Mouse (Mus musculus) brain, adult 2 months (tissue): Measurements from ENCODE around the gene Wwox.

Source experiments
- DNase-seq: peaks from one replicate; pipeline ENCODE4 v3.0.0; 2011; ENCODE audit warnings: low read depth, low spot score

Wwox gene

GRCm38 (mm10) chr8:114599555-114599954, 160.1 kb downstream of the Wwox start:
- peak; percentile 10 for DNase-seq

DNA sequence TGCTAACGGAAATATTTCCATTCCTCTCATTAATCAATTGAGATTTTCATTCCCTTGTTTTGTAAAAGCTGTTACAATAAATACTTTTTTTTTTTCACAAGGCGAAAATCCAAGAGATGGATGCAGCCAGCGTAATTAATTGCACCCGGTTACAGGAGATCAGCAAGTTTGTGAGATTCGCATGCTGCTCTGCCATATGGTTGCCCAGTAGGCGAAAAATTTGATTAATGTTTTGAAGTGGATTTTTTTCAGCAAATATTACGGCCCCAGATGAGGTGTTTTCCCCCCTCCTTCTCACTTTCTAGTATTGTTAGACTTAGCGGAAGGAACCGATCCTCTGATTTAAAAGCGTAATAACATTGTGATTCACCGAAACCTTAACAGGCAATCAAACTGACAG, 160.7 kb downstream of the Wwox start:
- DNase-seq = peak; percentile 97

DNA sequence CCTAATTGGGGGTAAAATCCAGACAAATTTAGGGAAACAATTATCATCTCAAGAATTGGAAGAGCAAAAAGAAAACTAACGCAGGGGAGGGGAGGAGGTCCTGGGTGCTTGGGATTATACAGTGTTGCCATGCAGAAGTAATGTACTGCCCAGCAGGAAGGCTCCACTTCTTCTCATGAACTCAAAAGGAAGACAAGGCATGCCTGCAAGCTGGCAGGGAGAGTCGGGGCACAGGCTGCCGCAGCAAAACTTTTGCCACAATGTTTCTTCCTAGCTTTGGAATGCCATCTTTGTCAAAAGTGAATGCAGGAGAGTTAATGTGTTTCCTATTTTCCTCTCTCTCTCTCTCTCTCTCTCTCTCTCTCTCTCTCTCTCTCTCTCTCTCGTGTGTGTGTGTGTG, 163.6 kb downstream of the Wwox start:
- DNase-seq = no peak

DNA sequence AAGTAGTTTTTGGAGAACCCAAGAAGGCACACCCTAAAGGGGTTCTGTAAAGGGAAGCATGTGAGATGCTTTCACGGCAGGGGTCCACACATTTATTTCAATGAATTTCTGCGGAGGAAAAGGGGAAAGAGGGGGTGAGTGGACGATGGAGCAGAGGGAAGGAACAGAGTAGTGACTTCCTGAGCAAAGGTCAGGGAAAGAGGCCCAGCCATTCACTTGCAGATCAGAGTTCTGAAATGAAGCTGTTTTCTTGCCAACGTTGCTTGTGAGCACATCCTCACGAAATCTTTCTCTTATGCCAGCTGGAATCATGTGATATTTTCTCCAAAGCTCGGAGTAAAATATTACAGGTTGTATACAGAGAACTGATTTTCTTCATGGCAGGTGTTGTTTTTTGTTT, 164.1 kb downstream of the Wwox start:
- DNase-seq = peak; percentile 42

- DNase-seq = no peak
Observed at GRCm38 (mm10) chr8:114604315-114604714, 164.9 kb downstream of the Wwox start.

- DNase-seq = peak; percentile 21
Observed at GRCm38 (mm10) chr8:114605651-114606050, 166.2 kb downstream of the Wwox start.

DNA sequence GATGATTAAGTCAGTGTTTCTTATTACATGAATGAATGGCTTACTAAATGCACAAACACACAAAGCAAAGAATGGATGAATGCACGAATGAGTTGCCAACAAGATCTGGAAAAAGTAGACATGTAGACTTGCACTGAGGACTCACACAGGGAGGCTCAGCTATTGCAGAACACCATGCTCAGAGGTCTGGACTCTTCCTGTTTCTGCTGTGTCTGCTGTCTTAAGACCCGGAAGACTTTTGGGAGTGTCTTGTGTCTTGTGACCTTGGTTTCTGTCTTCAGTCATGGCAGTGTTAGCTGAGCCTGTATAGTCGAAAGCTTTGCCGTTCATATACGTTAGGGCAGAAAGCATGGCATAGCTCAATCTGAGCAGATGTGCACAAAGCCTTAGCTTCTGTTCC, 169.9 kb downstream of the Wwox start:
- no peak for DNase-seq

GRCm38 (mm10) chr8:114611075-114611474, 171.6 kb downstream of the Wwox start:
- no peak for DNase-seq

- DNase-seq = no peak
Observed at GRCm38 (mm10) chr8:114612091-114612490, 172.6 kb downstream of the Wwox start.

- no peak for DNase-seq
Observed at GRCm38 (mm10) chr8:114615413-114615812, 176.0 kb downstream of the Wwox start.

DNA sequence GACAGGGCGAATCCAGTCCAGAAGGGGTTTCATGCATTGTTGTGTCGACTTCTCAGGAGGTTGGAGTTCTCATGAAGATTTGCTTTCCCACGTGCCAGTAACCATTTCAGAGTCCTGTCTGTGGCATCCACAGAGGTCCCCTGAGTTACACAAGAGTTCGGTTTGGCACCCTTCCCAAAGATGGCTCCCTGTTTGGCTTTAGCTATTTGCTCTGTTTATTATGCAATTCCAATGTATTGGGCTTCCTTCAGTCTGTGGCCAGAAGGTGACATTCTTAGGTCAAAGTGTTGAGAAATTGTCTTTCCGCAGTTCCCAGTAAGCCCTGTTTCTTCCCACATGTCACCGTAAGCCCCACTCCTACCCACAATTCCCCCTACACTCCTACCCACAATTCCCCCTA, 176.5 kb downstream of the Wwox start:
- DNase-seq = no peak

DNA sequence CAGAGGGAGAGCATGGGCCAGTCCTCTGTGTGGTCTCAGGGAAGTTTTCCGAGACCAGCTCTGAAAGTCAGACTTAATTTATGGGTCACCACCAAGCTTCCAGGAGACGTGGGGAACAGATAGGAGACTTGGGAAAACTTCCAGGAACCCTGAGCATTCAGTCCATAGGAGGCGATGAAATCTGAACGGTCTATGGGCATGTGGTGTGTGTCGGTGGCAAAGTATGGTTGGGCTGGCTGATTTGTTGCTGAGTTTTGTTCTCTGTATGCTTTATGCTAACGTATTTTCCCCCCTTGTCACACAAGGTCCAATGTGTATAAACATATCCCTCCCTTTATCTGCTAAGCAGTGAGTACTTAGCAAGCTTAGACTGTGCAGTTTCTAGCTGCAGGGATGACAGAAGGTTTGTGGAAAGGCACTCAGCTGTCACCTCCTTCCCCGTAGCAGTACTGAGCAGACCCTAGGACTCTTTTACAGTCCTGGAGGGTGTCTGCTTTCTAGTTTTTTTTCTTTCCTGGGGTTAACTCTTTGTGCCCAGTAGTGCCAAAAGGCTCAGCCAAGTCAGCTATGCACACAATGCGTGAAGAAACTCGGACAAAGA, 179.6 kb downstream of the Wwox start:
- no peak for DNase-seq

DNA sequence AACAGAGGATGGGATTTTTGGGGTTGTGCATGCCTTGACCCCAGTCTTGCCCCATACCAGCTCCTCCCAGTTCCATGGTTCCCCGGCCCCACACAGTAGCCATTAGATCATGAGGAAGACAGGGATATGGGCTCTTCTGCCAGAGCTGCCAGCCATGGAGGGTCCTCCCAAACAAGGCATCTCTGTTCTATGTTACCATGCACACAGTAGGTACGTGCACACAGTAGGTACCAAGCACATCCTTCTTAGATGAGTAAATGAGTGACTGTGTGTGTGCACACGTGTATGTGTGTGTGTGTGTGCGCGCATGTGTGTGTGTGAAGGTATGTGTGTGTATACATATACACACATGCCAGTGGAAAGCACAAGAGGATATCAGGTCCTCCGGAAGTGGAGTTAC, 185.9 kb downstream of the Wwox start:
- no peak for DNase-seq

- DNase-seq = no peak
Observed at GRCm38 (mm10) chr8:114626897-114627296, 187.4 kb downstream of the Wwox start.

- DNase-seq = no peak
Observed at GRCm38 (mm10) chr8:114629719-114630118, 190.3 kb downstream of the Wwox start.

DNA sequence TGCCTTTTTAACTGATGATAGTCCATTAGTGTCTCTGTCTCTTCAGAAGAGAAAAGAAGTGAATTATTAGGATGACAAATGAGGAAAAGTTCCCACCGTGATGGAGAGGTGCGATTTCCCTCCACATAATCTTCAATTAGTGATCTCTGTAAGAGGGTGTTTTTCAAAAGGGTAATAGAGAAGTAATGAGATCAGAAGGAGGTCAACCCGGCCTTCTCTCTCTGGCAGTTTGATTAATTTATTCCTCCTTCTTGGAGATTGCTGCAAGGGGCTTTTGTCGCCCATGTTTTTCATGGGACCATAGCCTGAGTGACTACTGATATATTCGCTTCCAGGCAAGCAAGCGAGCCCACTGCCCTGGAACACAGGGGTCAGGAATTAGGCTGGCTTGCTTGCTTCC, 191.6 kb downstream of the Wwox start:
- no peak for DNase-seq

GRCm38 (mm10) chr8:114634151-114634550, 194.7 kb downstream of the Wwox start:
- no peak for DNase-seq

GRCm38 (mm10) chr8:114634669-114635410, 195.4 kb downstream of the Wwox start:
- no peak for DNase-seq

DNA sequence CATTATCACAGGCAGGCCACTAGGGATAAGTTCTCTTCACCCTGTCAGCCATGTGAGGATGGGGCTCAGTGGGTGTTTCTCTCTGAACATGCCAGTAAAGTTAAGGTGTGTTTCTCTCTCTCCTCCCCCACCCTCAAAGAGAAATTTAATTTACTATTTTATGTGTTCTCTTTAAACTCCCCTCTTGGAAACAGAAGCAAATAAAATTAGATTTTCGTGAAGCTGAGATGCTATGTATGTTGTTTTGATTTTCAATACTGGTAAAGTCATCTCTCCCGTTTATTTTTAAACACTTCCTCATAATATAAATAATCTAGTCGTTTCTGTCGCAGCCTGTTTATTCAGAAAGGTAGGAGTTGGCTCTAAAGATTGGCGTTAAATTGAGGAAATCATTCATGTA, 196.9 kb downstream of the Wwox start:
- no peak for DNase-seq

DNA sequence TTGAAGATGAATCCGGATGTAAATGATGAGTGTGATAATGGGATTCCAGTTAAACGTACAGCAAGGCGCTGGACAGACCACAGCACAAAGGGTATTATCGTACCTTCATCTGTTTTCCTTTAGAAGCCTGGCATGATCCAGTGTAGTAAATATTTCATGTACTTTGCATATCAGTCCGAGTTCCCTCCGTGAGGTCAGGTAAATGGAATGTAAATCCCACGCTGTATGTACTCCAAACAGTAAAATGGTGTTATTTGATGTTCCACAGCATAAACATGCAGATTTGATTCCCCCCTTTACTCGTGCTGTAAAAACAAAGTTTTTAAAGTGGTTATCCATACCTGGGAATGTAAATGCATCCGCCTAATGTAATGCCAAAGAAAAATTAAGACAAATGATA, 202.4 kb downstream of the Wwox start:
- DNase-seq = no peak

DNA sequence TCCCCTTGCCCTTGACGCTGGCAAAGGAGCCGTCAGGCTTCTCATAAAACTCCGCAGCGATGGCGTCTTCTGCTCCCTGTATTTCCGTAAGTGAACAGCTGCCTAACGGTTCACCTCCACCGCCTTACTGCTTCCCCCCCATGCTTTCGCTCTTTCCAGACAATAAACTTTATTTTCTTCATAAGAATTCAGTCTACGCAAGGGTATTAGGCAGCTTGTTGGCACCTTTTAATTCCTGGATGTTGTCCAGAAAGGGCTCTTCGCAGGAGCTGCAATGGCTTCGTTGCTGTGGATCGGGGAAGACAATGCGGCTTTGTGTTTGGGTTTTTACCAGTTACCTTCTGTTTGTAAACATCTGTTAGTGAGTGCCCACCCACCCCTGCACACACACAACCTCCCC, 211.3 kb downstream of the Wwox start:
- peak; percentile 61 for DNase-seq

- peak; percentile 83 for DNase-seq
Observed at GRCm38 (mm10) chr8:114657789-114658188, 218.3 kb downstream of the Wwox start.

DNA sequence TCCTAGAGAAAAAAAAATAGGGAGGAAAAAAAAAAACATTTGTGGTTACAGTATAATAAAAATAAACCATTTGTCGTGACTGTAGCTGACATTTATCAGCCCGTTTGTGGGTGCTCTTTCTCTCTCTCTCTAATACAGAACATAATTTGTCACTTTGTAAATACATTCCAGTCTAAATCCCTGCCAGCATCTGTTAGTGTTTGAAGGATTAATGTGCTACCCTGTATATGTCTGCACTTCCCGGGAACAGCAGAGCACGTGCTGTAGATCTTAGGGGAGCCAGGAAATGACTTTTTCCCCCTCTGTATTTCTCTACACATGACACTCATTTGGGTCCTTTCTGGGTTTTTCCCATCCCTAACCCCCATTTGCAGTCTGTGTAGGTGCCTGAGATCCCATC, 219.0 kb downstream of the Wwox start:
- no peak for DNase-seq

DNA sequence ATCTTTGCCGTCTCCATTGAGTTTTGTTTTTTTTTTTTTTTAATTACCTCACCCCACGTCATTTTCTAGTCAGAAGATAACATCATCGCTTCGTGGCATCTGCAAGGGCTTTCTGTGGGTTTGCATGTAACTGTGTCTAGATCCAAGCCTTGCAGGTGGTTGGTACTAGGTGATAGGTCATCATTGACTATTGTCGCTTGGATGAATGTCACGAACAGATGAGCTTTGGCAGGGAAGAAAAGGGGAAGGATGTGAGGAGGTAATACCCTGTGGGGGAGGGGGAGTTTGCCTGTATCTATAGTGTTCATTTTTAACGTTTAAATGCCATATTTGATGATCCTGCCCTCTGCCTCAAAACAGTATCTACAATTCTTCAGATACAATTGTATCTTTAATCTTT, 223.6 kb downstream of the Wwox start:
- no peak for DNase-seq
